Mouse (Mus musculus) lung, embryonic 15.5 days (tissue): ENCODE data around the gene Smap1. TPM values are rescaled to one million over a fixed set of nuclear protein-coding genes. Genes with fewer than 3 reads are reported as not detected.

Source experiments
- ATAC-seq: fragments of 200-750 bp; cut with Nextera tagmentation; 2 replicates; pipeline ENCODE4 v1.8.0; 2017; ENCODE audit warnings: moderate number of reproducible peaks, borderline replicate concordance; ENCODE audit not compliant: low FRiP score, low TSS enrichment; ENCODE audit errors: extremely low read depth
- H3K27ac ChIP-seq: fragments of 300-500 bp; sonication (generic); 2 replicates; pipeline ENCODE4 v1.5.1; 2015; ENCODE audit warnings: moderate library complexity, mild to moderate bottlenecking, inconsistent platforms
- H3K27me3 ChIP-seq: fragments of 300-500 bp; sonication (generic); 2 replicates; pipeline ENCODE4 v1.6.1; 2015; ENCODE audit warnings: inconsistent platforms
- H3K36me3 ChIP-seq: fragments of 300-500 bp; sonication (generic); 2 replicates; pipeline ENCODE4 v1.6.1; 2015; ENCODE audit warnings: inconsistent platforms
- H3K4me1 ChIP-seq: fragments of 300-500 bp; sonication (generic); 2 replicates; pipeline ENCODE4 v1.6.1; 2015; ENCODE audit warnings: inconsistent platforms
- H3K4me2 ChIP-seq: fragments of 300-500 bp; sonication (generic); 2 replicates; pipeline ENCODE4 v1.6.1; 2015; ENCODE audit warnings: inconsistent platforms, mild to moderate bottlenecking, moderate library complexity
- H3K4me3 ChIP-seq: fragments of 300-500 bp; sonication (generic); 2 replicates; pipeline ENCODE4 v1.5.1; 2015; ENCODE audit warnings: mild to moderate bottlenecking, inconsistent platforms
- H3K9ac ChIP-seq: fragments of 300-500 bp; sonication (generic); 2 replicates; pipeline ENCODE4 v1.6.1; 2015; ENCODE audit warnings: inconsistent platforms
- H3K9me3 ChIP-seq: fragments of 300-500 bp; sonication (generic); 2 replicates; pipeline ENCODE4 v1.6.1; 2016; ENCODE audit warnings: inconsistent platforms
- WGBS: fragments of 180-500 bp; shearing (Covaris S2); methylation state at CpG from one replicate; pipeline ENCODE4 v1.1.7; 2015; 5-methylcytosine and 5-hydroxymethylcytosine counted together
- polyA plus RNA-seq: library from polyadenylated mRNA; unstranded; fragments of >200 nt; fragmentation: Nextera tagmentation; extraction: Ambion mirVana; gene quantifications from 2 replicates; pipeline ENCODE4 v1.2.1, GENCODE M21; 2015

Smap1 gene
- polyA plus RNA-seq, 1 experiment from 2014 or later, result 40.5 TPM

DNA sequence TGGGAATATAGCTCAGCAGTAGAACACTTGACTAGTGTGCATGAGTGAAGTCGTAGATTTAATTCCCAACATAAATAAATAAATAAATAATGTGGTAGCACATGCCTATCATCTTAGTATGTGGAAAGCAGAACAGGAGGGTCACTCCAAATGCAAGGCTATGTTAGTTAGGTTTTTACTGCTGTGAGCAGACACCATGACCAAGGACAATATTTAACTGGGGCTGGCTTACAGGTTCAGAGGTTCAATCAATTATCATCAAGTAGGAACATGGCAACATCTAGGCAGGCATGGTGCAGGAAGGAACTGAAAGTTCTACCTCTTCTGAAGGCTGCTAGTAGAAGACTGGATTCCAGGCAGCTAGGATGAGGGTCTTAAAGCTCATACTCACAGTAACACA is 22.0 kb upstream of the Smap1 start:
- WGBS, result 81% methylated on average over 1 of the region's 1 CpGs
- no peak overlapping the region for H3K27ac ChIP-seq
- H3K4me3 ChIP-seq, result no peak overlapping the region
- H3K4me2 ChIP-seq, result no peak overlapping the region
- H3K9ac ChIP-seq, result no peak overlapping the region
- H3K27me3 ChIP-seq, result no peaks in the 10 kb centered on the region
- no peaks in the 10 kb centered on the region for H3K4me1 ChIP-seq
- H3K36me3 ChIP-seq, result no peaks in the 10 kb centered on the region
- H3K9me3 ChIP-seq, result no peaks in the 10 kb centered on the region
- ATAC-seq, result no peak

DNA sequence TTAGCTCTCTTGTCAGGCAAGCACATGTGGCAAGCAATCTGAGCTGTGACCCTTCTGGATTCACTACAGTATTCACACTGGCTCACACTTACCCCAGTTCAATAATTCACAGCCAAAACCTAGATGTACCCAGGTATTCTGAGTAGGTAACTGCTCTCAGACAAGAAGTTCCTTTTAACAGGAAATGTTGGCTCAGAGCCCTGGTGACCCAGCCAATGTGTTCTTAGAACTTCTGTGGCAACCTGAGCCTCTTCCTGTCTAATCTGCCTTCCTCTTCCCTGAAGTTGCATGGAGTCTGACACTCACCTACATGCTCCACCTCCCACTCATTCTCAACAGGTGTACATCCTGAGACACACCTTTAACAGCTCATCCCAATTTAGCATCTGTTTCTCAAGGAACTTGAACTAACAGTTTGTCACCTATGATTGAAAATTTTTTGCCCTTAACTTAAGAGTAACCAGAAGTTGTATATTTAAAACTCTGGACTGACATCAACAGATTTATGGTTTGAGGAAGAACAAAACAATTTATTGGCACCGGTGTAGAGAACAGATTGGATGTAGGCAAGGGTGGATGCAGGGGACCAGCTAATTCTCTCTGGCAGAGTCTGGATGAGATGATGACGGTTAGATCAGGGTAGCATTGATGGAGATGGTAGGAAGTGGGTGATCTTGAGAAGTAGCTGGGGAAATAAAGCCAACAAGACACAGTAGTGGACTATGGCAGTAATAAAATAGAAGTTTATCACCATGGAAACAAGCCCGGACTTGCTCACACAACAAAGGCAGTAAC is 21.2 kb upstream of the Smap1 start:
- Histone ChIP-seq H3K9ac (no peak overlapping the region), H3K4me2 (no peak overlapping the region), H3K27ac (no peak overlapping the region), H3K36me3 (no peaks in the 10 kb centered on the region), H3K4me1 (no peaks in the 10 kb centered on the region), H3K27me3 (no peaks in the 10 kb centered on the region), H3K9me3 (no peaks in the 10 kb centered on the region), H3K4me3 (no peak overlapping the region)
- no peak for ATAC-seq
- 83% methylated on average over 3 of the region's 3 CpGs for WGBS

DNA sequence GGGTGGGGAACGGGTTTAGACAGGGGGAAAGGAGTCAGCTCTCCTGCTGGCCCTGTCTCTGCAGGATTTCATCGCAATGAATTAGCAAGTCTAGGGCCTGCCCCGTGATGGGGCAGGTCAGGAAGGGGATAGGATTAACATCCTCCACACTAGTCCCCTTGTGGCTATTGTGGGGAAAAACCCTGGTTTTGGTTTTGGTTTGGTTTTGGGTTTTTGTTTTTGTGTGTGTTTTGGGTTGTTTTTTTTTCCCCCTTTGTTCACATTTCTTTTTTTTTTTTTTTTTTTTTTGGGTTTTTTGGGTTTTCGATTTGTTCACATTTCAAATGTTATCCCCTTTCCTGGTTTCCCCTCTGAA is 13.3 kb upstream of the Smap1 start:
- ATAC-seq, result no peak
- H3K27me3 ChIP-seq, result no peaks in the 10 kb centered on the region
- no peak overlapping the region for H3K9ac ChIP-seq

DNA sequence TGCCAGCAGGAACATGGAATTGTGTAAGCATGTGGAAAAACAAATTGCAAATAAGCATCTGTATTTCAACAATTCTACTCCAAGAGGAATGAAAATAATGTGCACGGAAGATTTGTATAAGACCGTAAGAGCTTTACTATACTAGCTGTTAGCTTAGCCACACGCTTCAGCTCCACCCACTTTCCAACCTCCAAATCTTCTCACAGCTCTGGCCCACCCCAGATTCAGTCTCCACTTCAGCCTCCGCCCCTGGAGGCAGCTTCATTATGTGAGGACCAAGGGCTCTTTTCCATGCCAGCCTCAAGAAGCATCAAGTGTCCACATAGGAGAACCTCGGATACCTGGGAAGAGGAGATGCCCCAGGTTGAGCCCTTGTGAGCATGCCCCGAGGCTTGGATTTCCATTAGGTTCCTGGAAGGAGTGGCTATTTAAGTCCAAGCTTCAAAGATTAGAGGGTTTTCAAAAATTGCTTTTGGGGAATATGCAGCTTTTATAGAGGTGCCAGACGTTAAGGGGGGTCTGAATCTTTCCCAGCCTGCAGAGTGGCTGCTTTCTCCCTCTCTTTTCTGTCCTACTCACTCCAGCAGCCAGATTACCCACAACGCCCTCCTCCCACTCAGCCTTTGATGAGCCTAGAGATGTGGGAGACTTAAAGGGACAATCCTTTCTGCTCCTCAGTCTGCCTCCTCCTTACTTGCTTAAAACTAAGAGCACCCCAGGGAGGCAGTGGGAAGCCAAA is 12.7 kb upstream of the Smap1 start:
- no peaks in the 10 kb centered on the region for H3K4me1 ChIP-seq
- no peak overlapping the region for H3K27ac ChIP-seq
- ATAC-seq, result no peak
- no peak overlapping the region for H3K4me3 ChIP-seq
- H3K9me3 ChIP-seq, result no peaks in the 10 kb centered on the region
- 53% methylated on average over 8 of the region's 8 CpGs for WGBS
- H3K36me3 ChIP-seq, result no peaks in the 10 kb centered on the region
- H3K9ac ChIP-seq, result no peak overlapping the region
- H3K27me3 ChIP-seq, result no peaks in the 10 kb centered on the region
- H3K4me2 ChIP-seq, result no peak overlapping the region

More for the DNA sequence above, 13.3 kb upstream of the Smap1 start:
- Histone ChIP-seq H3K4me3 (no peak overlapping the region), H3K27ac (no peak overlapping the region), H3K36me3 (no peaks in the 10 kb centered on the region), H3K4me2 (no peak overlapping the region), H3K4me1 (no peaks in the 10 kb centered on the region), H3K9me3 (no peaks in the 10 kb centered on the region)
- WGBS, result 30% methylated on average over 4 of the region's 4 CpGs

DNA sequence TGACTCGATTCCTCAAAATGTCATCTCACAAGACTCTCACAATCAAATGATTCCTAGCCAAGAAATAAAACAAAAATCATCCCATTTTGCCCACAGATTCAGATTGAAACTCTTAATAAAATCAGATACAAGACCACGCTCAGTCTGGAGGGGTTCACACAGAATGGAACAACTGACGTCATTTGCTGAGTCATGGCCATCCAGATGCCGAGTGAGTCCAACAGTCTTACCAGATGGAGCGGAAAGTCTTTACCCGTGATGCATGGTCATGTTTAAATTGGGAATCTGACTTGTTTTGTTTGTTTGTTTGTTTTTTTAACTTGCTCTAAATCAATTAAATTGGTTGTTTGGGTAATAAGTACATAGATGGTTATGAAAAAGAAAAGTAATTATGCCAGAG is 7.3 kb upstream of the Smap1 start:
- Histone ChIP-seq H3K4me2 (no peak overlapping the region), H3K27ac (no peak overlapping the region), H3K4me3 (no peak overlapping the region), H3K36me3 (no peaks in the 10 kb centered on the region), H3K9ac (no peak overlapping the region), H3K9me3 (peaks cover 4% of the 10 kb centered on the region), H3K27me3 (no peaks in the 10 kb centered on the region), H3K4me1 (no peaks in the 10 kb centered on the region)
- ATAC-seq, result no peak
- 82% methylated on average over 6 of the region's 6 CpGs for WGBS

DNA sequence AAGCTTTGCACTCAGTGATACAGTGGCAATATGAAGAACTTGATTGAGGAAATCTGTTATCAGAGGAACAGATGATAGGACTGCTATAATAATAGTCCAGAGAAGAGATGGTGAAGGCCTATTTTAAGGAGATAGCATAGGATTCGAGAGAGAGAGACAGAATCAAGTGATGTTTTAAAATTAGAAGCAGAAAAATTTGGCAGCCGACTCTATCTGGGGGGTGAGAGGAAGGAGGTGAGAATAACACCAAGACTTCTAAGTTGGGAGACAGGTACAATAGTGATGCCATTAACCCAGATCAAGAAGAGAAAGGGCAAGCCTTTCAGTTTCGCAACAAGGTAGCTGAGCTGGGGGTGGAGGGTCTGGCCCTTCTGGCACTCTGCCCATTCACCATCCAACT is 6.3 kb upstream of the Smap1 start:
- H3K36me3 ChIP-seq, result no peaks in the 10 kb centered on the region
- H3K27me3 ChIP-seq, result no peaks in the 10 kb centered on the region
- no peak overlapping the region for H3K4me2 ChIP-seq
- WGBS, result 74% methylated on average over 3 of the region's 3 CpGs
- H3K4me3 ChIP-seq, result no peak overlapping the region
- H3K9me3 ChIP-seq, result peaks cover 4% of the 10 kb centered on the region
- no peak overlapping the region for H3K9ac ChIP-seq
- no peak overlapping the region for H3K27ac ChIP-seq
- H3K4me1 ChIP-seq, result no peaks in the 10 kb centered on the region
- no peak for ATAC-seq

DNA sequence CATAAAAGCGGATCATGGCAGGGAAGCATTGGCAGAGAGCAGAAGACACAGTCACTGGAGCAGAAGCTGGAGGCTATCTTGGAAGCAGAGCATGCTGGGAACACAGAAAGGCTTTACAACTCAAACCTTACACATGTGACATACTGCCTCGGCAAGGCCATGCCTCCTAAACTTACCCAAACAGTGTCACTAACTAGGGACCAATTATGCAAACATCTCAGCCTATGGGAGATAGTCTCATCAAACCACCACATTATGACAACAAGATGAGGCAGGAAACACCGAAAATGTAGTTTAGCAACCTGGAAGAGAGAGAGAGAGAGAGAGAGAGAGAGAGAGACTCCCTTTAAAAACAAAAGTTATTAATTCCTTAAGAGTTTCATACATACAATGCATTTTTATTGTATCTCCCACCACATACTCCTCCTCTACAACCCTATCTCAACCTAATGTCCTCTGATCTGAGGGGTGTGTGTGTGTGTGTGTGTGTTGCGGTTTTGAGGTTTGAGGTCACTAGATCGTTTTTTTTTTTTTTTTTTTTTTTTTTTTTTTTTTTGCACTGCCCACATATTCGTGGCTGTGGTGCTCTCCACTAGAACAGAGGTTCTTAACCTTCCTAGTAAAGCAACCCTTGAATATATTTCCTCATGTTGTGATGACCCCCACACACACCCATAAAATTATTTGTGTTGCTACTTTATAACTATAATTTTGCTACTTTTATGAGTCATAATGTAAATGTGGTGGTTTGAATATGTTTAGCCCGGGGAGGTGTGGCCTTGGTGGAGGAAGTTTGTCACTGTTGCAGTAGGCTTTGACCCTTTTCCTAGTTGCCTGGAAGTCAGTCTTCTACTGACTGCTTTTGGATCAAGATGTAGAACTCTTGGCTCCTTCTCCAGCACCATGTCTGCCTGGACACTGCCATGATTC is 1.9 kb upstream of the Smap1 start:
- H3K4me2 ChIP-seq, result no peak overlapping the region
- no peaks in the 10 kb centered on the region for H3K36me3 ChIP-seq
- peaks cover 4% of the 10 kb centered on the region for H3K9me3 ChIP-seq
- no peak for ATAC-seq
- H3K27ac ChIP-seq, result no peak overlapping the region
- peaks cover 9% of the 10 kb centered on the region for H3K4me1 ChIP-seq
- no peak overlapping the region for H3K9ac ChIP-seq
- H3K27me3 ChIP-seq, result no peaks in the 10 kb centered on the region
- no peak overlapping the region for H3K4me3 ChIP-seq
- WGBS, result 81% methylated on average over 7 of the region's 7 CpGs

DNA sequence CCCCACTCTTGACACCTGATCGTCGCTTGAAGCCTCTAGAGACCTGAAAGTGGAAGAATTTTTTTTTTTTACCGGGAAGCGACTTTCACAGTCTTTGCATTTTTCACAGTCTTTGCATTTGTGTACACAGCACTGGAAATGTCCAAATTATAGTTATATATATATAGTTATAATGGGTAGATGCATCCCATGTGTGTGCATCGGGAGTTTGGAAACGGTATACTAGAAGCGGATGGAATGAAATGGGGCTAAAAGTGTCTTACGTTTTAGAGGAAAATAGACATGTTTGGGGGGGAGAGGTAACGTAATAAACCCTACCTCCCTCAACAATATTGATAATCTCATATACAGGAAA is 390 bp upstream of the Smap1 start:
- WGBS, result 30% methylated on average over 9 of the region's 9 CpGs
- Histone ChIP-seq H3K27me3 (no peaks in the 10 kb centered on the region), H3K4me1 (peaks cover 9% of the 10 kb centered on the region), H3K9ac (peak overlapping the region; percentile 47), H3K4me2 (peak overlapping the region; percentile 63), H3K36me3 (no peaks in the 10 kb centered on the region), H3K9me3 (peaks cover 4% of the 10 kb centered on the region), H3K27ac (no peak overlapping the region), H3K4me3 (peak overlapping the region; percentile 98)
- ATAC-seq, result no peak

DNA sequence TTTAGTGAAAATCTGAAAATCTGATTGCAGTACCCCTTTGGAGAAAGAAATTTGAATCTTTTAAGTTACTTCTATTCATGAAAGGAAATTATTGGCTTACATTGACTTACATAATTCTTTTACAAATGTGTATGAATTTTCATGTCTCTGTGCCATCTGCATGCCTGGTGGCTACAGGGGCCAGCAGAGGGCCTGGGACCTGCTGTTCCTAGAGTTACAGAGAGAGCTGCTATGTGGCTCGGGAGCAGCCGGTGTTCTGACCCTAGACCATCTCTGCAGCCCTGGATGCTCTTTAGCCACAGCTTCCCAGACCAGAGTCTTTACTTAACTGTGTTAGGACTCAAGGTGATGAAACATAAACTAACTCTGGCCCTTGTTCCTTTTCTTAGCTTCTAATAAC is 1.8 kb downstream of the Smap1 start:
- Histone ChIP-seq H3K4me2 (peak overlapping the region; percentile 63; the same call in 1 of the 2 replicates), H3K4me3 (no peak overlapping the region), H3K9me3 (no peaks in the 10 kb centered on the region), H3K36me3 (no peaks in the 10 kb centered on the region), H3K27me3 (no peaks in the 10 kb centered on the region), H3K27ac (no peak overlapping the region), H3K9ac (no peak overlapping the region), H3K4me1 (peaks cover 9% of the 10 kb centered on the region)
- ATAC-seq, result no peak
- 20% methylated on average over 2 of the region's 2 CpGs for WGBS

DNA sequence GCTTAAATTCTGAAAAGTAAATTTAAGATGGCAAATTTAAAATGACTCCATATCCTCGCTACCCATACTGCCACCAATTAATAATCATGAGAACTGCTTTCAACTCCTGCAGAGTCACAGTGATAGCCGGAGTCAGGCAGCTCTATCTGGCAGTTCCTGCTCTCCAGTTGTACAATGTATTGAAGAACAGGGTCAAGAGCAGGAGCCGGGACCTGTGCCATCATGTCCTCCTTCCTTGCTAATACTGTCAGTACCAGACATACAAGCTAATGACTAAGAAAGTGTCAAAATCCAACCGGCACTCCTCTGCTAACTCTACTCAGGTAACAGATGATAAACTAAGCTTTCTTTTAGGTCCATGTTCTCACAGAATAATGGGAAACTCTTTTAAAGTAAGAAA is 3.0 kb downstream of the Smap1 start:
- peaks cover 9% of the 10 kb centered on the region for H3K4me1 ChIP-seq
- H3K27ac ChIP-seq, result no peak overlapping the region
- no peaks in the 10 kb centered on the region for H3K9me3 ChIP-seq
- no peak overlapping the region for H3K9ac ChIP-seq
- ATAC-seq, result no peak
- no peaks in the 10 kb centered on the region for H3K27me3 ChIP-seq
- 81% methylated on average over 4 of the region's 4 CpGs for WGBS
- H3K4me2 ChIP-seq, result no peak overlapping the region
- H3K36me3 ChIP-seq, result no peaks in the 10 kb centered on the region
- no peak overlapping the region for H3K4me3 ChIP-seq

DNA sequence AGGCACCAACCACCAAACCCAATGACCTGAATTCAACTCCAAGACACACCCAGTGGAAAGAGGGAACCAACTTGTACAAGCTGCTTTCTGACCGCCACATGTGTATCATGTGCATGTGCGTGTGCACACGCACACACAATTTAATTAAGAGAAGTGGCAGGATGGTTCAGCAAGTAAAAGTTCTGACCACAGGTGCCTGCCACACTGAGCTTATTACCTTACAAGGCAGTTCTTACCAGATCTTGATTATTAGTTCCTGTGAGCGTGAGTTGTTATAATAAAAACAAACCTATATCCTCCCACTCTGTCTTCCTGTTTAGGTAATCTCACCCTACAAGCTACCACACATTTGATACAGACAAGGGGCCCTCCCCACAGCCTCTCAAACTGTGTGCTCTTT is 6.6 kb downstream of the Smap1 start:
- no peak overlapping the region for H3K27ac ChIP-seq
- no peak overlapping the region for H3K9ac ChIP-seq
- WGBS, result 89% methylated on average over 4 of the region's 4 CpGs
- no peak overlapping the region for H3K4me3 ChIP-seq
- H3K4me1 ChIP-seq, result peaks cover 5% of the 10 kb centered on the region; the same call in 1 of the 2 replicates
- H3K36me3 ChIP-seq, result no peaks in the 10 kb centered on the region
- H3K27me3 ChIP-seq, result no peaks in the 10 kb centered on the region
- no peaks in the 10 kb centered on the region for H3K9me3 ChIP-seq
- H3K4me2 ChIP-seq, result no peak overlapping the region
- no peak for ATAC-seq

DNA sequence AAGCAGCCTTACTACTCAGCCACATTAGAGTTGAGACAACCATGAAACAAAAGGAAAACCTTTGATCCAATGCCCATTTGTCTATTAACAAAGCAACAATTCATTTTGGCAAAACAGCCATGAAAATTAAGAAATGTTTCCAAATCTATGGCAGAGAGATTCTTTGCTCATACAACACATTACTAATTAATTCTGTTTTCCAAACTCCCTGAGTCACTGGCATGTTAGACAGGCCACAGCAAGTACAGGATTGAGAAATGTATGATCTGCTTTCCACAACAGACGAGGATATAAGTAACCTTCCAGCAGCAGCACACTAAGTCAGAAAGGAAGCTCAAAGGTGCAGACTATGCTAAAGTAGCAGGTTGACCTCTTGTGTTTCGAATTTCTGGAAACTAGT is 9.1 kb downstream of the Smap1 start:
- Histone ChIP-seq H3K4me3 (no peak overlapping the region), H3K9ac (no peak overlapping the region), H3K36me3 (no peaks in the 10 kb centered on the region), H3K27me3 (no peaks in the 10 kb centered on the region), H3K9me3 (no peaks in the 10 kb centered on the region), H3K4me1 (no peaks in the 10 kb centered on the region), H3K27ac (no peak overlapping the region), H3K4me2 (no peak overlapping the region)
- no peak for ATAC-seq
- WGBS, result 80% methylated on average over 2 of the region's 2 CpGs
